Mouse (Mus musculus) spleen, adult 2 months (tissue): ENCODE data around the gene Ephb4. TPM values are rescaled to one million over a fixed set of nuclear protein-coding genes. Genes with fewer than 3 reads are reported as not detected.

ENCODE experiments used
- DNase-seq, 2 experiments: peaks; one replicate each; pipeline versions ENCODE4 v3.0.0 to v3.0.0-alpha.2; 2012 to 2021; ENCODE audit warnings: low spot score in 2 of 2, low read depth in 1 of 2
- H3K27ac ChIP-seq: fragments of 200-500 bp; 2 replicates; pipeline ENCODE4 v1.5.1; 2012; ENCODE audit warnings: low read length, inconsistent platforms; ENCODE audit not compliant: insufficient read depth
- H3K27me3 ChIP-seq: fragments of 200-500 bp; 2 replicates; pipeline ENCODE4 v1.6.1; 2012; ENCODE audit warnings: mild to moderate bottlenecking, moderate library complexity, low read length, inconsistent platforms; ENCODE audit not compliant: control insufficient read depth, insufficient read depth
- H3K36me3 ChIP-seq: fragments of 200-500 bp; 2 replicates; pipeline ENCODE4 v1.6.1; 2012; ENCODE audit warnings: mild to moderate bottlenecking, low read length, inconsistent platforms; ENCODE audit not compliant: control insufficient read depth, insufficient read depth
- H3K4me1 ChIP-seq: fragments of 200-500 bp; 2 replicates; pipeline ENCODE4 v1.6.1; 2011; ENCODE audit warnings: inconsistent platforms; ENCODE audit not compliant: control insufficient read depth, insufficient read depth, insufficient read length
- H3K4me3 ChIP-seq: fragments of 200-500 bp; 2 replicates; pipeline ENCODE4 v1.5.1; 2011; ENCODE audit warnings: mild to moderate bottlenecking, inconsistent platforms; ENCODE audit not compliant: insufficient read depth, insufficient read length; ENCODE audit errors: extremely low read depth
- CTCF ChIP-seq: fragments of 200-500 bp; IDR thresholded peaks from 2 replicates; pipeline ENCODE4 v1.5.1; 2011; ENCODE audit warnings: mild to moderate bottlenecking, inconsistent platforms; ENCODE audit not compliant: insufficient read depth, insufficient read length, insufficient replicate concordance; ENCODE audit errors: extremely low read depth
- POLR2A ChIP-seq: fragments of 200-500 bp; IDR thresholded peaks from 2 replicates; pipeline ENCODE4 v1.6.1; 2011; ENCODE audit warnings: low read depth, low read length, inconsistent platforms
- WGBS: fragments of 180-500 bp; shearing (Covaris S2); methylation state at CpG from one replicate; pipeline ENCODE4 v1.1.7; 2018; 5-methylcytosine and 5-hydroxymethylcytosine counted together
- polyA plus RNA-seq: library from polyadenylated mRNA; depleted of rRNA; stranded (reverse); fragments of >200 nt; gene quantifications from 2 replicates; pipeline ENCODE4 v1.2.3, GENCODE M21; 2012

Gene Ephb4
- polyA plus RNA-seq, 1 experiment = 13.5 TPM

DNA sequence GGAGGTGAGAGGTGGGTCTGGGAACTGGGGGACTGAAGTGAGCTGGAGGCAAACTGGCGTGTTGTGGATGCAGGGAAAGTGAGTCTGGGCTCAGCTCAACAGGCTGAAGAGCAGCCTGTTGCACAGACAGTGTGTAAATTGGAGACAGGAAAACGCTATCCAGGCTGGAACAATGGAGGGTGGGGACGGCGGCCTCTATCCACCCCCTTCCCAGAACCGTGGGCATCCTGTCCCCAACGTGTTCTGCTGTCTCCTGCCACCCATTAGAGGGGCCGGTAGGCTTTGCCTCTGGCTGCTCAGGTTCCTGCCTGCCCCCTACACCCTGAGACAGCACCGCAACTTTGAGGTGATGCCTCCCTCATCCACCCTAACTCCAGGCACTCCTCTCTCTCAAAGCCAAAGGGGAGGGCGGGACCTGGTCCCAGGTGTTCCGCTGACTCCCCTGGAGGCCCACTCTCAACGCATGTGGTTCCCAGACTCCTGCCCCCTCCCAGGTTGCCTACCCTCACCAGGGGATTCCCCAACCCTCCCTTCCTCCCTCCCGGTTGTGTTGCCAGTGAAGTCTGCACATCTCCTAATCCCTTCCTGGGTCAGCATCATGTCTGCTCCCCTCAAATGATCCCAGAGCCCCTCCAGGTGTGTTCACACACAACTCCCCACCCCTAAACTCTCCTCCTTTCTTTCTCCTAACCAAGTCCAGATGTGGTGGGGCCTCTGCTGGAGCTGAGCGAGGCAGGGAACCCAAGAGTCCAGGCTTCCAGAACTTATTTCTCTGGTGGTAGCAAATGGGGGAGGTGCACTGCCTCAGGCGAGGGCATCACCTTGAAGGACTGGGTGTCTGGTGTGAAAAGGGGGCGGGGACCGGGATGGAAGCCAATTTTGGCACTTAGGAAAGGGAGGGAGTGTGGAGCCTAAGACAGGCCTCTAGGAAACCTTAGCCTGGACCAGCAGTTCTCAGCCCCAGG is 2.4 kb downstream of the Ephb4 start:
- Histone ChIP-seq H3K4me1 (no peaks in the 10 kb centered on the region; the same call in 1 of the 2 replicates), H3K27me3 (peaks cover 9% of the 10 kb centered on the region), H3K36me3 (no peaks in the 10 kb centered on the region), H3K4me3 (peak overlapping the region; percentile 27; the same call in 1 of the 2 replicates), H3K27ac (0 out of 2 replicates have a peak overlapping the region, but pooled peaks have one; percentile 20)
- TF ChIP-seq POLR2A (no peak), CTCF (no peak)
- 77% methylated on average over 16 of the region's 16 CpGs for WGBS
- DNase-seq = no peak

DNA sequence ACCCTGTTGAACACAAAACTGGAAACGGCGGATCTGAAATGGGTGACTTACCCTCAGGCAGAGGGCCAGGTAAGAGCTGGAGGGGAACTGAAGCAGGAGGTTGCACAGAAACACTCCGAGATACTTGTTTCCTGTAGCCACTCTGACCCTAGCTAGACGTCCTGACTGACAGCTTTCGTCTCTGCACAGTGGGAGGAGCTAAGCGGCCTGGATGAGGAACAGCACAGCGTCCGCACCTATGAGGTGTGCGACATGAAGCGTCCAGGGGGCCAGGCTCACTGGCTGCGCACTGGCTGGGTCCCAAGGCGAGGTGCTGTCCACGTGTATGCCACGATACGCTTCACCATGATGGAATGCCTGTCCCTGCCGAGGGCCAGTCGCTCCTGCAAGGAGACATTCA is 4.2 kb downstream of the Ephb4 start:
- Histone ChIP-seq H3K36me3 (no peaks in the 10 kb centered on the region), H3K4me1 (no peaks in the 10 kb centered on the region; the same call in 1 of the 2 replicates), H3K27ac (no peak overlapping the region), H3K27me3 (peaks cover 9% of the 10 kb centered on the region), H3K4me3 (no peak overlapping the region)
- DNase-seq = no peak
- TF ChIP-seq CTCF (no peak), POLR2A (no peak)
- WGBS = 81% methylated on average over 17 of the region's 17 CpGs

DNA sequence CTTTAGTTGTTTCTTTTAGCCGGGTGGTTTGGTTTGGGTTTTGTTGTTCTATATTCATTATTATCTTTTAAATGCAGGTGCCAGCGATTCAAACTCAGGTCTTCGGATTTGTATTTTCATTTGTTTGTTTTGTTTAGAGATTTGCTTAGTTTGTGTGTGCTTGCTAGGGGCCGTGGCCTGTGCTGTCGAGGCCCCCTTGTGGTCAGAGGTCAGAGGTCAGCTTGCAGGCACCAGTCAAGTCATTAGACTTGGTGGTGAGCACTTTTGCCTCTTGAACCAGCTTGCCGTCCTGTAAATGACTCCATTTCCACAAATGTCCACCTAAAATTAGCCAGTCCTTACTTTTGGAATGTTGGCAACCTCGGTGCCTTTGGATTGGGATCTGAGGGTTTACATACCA is 8.5 kb downstream of the Ephb4 start:
- no peaks in the 10 kb centered on the region for H3K4me1 ChIP-seq
- H3K27me3 ChIP-seq = no peaks in the 10 kb centered on the region
- TF ChIP-seq POLR2A = no peak
- TF ChIP-seq CTCF = no peak
- no peak overlapping the region for H3K4me3 ChIP-seq
- H3K36me3 ChIP-seq = no peaks in the 10 kb centered on the region
- no peak overlapping the region for H3K27ac ChIP-seq
- WGBS = 54% methylated on average over 7 of the region's 7 CpGs
- no peak for DNase-seq

DNA sequence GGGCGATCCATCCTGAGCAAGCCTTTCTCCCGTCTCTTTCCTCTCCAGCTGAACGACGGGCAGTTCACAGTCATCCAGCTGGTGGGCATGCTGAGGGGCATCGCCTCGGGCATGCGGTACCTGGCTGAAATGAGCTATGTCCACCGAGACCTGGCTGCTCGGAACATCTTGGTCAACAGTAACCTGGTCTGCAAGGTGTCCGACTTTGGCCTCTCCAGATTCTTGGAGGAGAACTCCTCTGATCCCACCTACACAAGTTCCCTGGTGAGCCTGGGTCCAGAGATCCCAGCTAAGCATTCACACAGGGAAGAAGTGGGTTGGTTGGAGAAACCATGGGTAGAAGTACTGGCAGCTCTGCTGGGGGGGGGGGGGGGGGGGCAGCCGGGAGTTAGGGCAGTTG is 19.8 kb downstream of the Ephb4 start:
- no peak for DNase-seq
- 97% methylated on average over 10 of the region's 11 CpGs for WGBS
- no peaks in the 10 kb centered on the region for H3K36me3 ChIP-seq

DNA sequence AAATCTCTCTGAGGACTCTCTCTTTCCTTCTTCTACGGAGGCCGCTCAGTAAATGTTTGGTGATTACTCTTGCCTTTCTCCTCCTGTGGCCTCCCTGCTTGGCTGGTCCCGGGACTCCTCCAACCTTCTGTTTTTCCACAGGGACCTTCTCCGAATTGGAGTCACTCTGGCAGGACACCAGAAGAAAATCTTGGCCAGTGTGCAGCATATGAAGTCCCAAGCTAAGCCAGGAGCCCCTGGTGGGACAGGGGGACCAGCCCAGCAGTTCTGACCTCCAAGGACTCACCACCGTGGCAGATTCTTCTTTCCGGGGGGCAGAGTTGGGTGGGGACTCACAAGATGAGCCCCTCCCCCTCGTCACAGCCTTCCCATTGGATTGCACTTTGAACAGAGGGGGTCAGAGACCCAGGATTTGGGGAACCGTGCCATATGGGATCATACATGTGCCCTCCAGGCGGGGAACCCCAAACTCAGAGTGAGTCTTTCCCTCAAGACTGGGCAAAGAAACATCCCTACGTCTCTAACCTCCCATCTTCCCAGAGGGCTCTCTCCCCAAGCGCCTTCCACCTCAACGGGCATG is 23.6 kb downstream of the Ephb4 start:
- no peak overlapping the region for H3K27ac ChIP-seq
- no peaks in the 10 kb centered on the region for H3K27me3 ChIP-seq
- 80% methylated on average over 12 of the region's 12 CpGs for WGBS
- TF ChIP-seq CTCF (no peak), POLR2A (no peak)
- no peak overlapping the region for H3K4me3 ChIP-seq
- H3K4me1 ChIP-seq = no peaks in the 10 kb centered on the region
- no peak for DNase-seq
- no peaks in the 10 kb centered on the region for H3K36me3 ChIP-seq

More for the DNA sequence above, 19.8 kb downstream of the Ephb4 start:
- Histone ChIP-seq H3K4me1 (no peaks in the 10 kb centered on the region), H3K27ac (no peak overlapping the region), H3K4me3 (no peak overlapping the region), H3K27me3 (no peaks in the 10 kb centered on the region)
- TF ChIP-seq CTCF (no peak), POLR2A (no peak)

DNA sequence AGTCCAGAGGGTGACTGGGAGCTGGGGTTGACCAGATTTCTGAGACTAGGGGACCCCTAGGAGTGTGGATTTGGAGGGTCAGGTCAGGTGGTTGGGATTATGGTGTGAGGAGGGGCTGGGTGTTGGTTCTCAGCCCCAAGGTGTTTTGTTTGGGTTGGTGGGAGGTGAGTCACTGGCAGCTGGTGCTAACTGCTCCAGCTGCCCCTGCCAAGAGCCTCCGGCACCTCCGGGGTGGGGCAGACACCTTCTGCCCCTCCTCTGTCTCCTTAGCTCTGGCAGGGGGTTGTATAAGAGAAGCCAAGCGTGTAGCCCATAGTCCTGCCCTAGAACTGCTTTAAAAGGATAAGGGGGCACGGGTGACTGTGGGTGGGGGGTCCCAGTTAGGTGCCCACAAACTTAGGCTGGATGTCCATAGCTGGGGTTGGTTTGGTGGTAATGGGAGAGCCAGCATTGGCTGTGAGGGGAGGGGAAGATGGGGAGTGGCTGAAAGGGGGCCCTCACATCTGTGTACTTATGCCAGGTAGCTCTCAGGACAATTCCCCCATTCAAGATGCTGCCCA is 24.7 kb downstream of the Ephb4 start:
- H3K27ac ChIP-seq = no peak overlapping the region
- H3K27me3 ChIP-seq = no peaks in the 10 kb centered on the region
- no peaks in the 10 kb centered on the region for H3K4me1 ChIP-seq
- DNase-seq = no peak
- TF ChIP-seq POLR2A (no peak), CTCF (no peak)
- no peaks in the 10 kb centered on the region for H3K36me3 ChIP-seq
- WGBS = 79% methylated on average over 4 of the region's 4 CpGs
- no peak overlapping the region for H3K4me3 ChIP-seq

DNA sequence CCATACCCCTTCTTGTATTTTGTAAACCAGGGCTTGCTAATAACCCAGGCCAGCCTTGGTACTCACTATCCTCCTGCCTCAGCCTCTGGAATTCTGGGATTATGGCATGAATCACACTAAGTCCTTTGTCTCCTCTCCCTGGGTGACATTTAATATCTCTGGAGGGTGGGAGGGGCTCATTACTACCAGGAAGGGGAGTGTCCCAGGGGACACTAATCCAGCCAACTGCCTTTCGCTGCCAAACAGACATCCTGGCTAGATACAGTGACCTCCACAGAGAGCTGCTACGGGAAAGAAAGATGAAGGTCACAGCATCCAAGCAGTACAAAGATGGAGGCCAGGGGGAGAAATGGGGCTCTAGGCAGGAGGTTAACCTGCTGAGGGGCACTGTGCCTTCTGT is 25.7 kb downstream of the Ephb4 start:
- Histone ChIP-seq H3K36me3 (no peaks in the 10 kb centered on the region), H3K27ac (no peak overlapping the region), H3K4me3 (no peak overlapping the region), H3K27me3 (no peaks in the 10 kb centered on the region), H3K4me1 (no peaks in the 10 kb centered on the region)
- WGBS = 55% methylated on average over 2 of the region's 2 CpGs
- TF ChIP-seq POLR2A = no peak
- no peak for TF ChIP-seq CTCF
- no peak for DNase-seq
